Mouse (Mus musculus): ENCODE data around the gene Zfp933. TPM values are rescaled to one million over a fixed set of nuclear protein-coding genes. Genes with fewer than 3 reads are reported as not detected.

Zfp933 gene
- total RNA-seq, 2 experiments from 2014 or later = 5.4 to 5.8 TPM

Other genes starting within 250 kb of the Zfp933 start
- gene Zfp979, start 205.9 kb downstream of the Zfp933 start, total RNA-seq (2015) = 0.27 and 0.62 TPM in 2 replicates
- gene Zfp979, start 205.9 kb downstream of the Zfp933 start, total RNA-seq (2017) = 0.37 and 0.65 TPM in 2 replicates
- not detected in 2 replicates for gene Zfp534, start 145.8 kb downstream of the Zfp933 start, total RNA-seq (2015)
- not detected in 2 replicates for gene Zfp534, start 145.8 kb downstream of the Zfp933 start, total RNA-seq (2017)
- gene Zfp984, start 38.6 kb downstream of the Zfp933 start, total RNA-seq (2015) = 77.3 and 82.7 TPM in 2 replicates
- 41.7 and 44.5 TPM in 2 replicates for gene Zfp984, start 38.6 kb downstream of the Zfp933 start, total RNA-seq (2017)
- 47.8 and 52.8 TPM in 2 replicates for gene Miip, start 20.4 kb upstream of the Zfp933 start, total RNA-seq (2015)
- 61.5 and 72.5 TPM in 2 replicates for gene Miip, start 20.4 kb upstream of the Zfp933 start, total RNA-seq (2017)
- gene Fv1, start 20.6 kb upstream of the Zfp933 start, total RNA-seq (2015) = 2.5 and 6.6 TPM in 2 replicates
- 11.5 and 15.3 TPM in 2 replicates for gene Fv1, start 20.6 kb upstream of the Zfp933 start, total RNA-seq (2017)
- gene Mfn2, start 56.3 kb upstream of the Zfp933 start, total RNA-seq (2015) = 12.5 and 12.7 TPM in 2 replicates
- gene Mfn2, start 56.3 kb upstream of the Zfp933 start, total RNA-seq (2017) = 15.7 and 17.4 TPM in 2 replicates
- gene Plod1, start 88.4 kb upstream of the Zfp933 start, total RNA-seq (2015) = 10.5 TPM in 2 replicates
- 22.9 and 25.7 TPM in 2 replicates for gene Plod1, start 88.4 kb upstream of the Zfp933 start, total RNA-seq (2017)
- 39.4 and 41.4 TPM in 2 replicates for gene 2510039O18Rik, start 92.5 kb upstream of the Zfp933 start, total RNA-seq (2015)
- gene 2510039O18Rik, start 92.5 kb upstream of the Zfp933 start, total RNA-seq (2017) = 42.1 and 45.5 TPM in 2 replicates
- gene Nppb, start 137.4 kb upstream of the Zfp933 start, total RNA-seq (2015) = not detected in 2 replicates
- gene Nppb, start 137.4 kb upstream of the Zfp933 start, total RNA-seq (2017) = not detected in 2 replicates
- not detected in 2 replicates for gene Nppa, start 152.4 kb upstream of the Zfp933 start, total RNA-seq (2015)
- gene Nppa, start 152.4 kb upstream of the Zfp933 start, total RNA-seq (2017) = not detected in 2 replicates
- 5.5 and 7.0 TPM in 2 replicates for gene Clcn6, start 190.5 kb upstream of the Zfp933 start, total RNA-seq (2015)
- 2.7 and 10.1 TPM in 2 replicates for gene Clcn6, start 190.5 kb upstream of the Zfp933 start, total RNA-seq (2017)
- 14.0 and 14.3 TPM in 2 replicates for gene Mthfr, start 190.7 kb upstream of the Zfp933 start, total RNA-seq (2015)
- gene Mthfr, start 190.7 kb upstream of the Zfp933 start, total RNA-seq (2017) = 10.1 and 15.8 TPM in 2 replicates
- gene Agtrap, start 239.7 kb upstream of the Zfp933 start, total RNA-seq (2015) = 13.8 and 19.0 TPM in 2 replicates
- 31.9 and 36.0 TPM in 2 replicates for gene Agtrap, start 239.7 kb upstream of the Zfp933 start, total RNA-seq (2017)

All from megakaryocyte, adult 5-6 weeks (primary cell).